Mouse (Mus musculus) cerebellum, adult 2 months (tissue): ENCODE measurements at regions not wholly inside any gene's neighbourhood (a gene's known extent, or its start where the extent isn't known, plus 50 kb on each side); places are given as distances from the start of the nearest gene placed in this dataset.

ENCODE experiments used
- DNase-seq, 2 experiments: peaks; one replicate each; pipeline ENCODE4 v3.0.0; 2021
- H3K27ac ChIP-seq: fragments of 200-500 bp; 2 replicates; pipeline ENCODE4 v1.5.1; 2012; ENCODE audit warnings: low read length, control low read depth, inconsistent platforms; ENCODE audit not compliant: insufficient read depth
- H3K27me3 ChIP-seq: fragments of 200-500 bp; 2 replicates; pipeline ENCODE4 v1.6.1; 2012; ENCODE audit warnings: inconsistent platforms, mild to moderate bottlenecking, low read length, moderate library complexity; ENCODE audit not compliant: control insufficient read depth, insufficient read depth
- H3K4me1 ChIP-seq: fragments of 200-500 bp; 2 replicates; pipeline ENCODE4 v1.6.1; 2011; ENCODE audit warnings: low read length; ENCODE audit not compliant: control insufficient read depth, insufficient read depth
- H3K4me3 ChIP-seq: fragments of 200-500 bp; replicated peaks from 2 replicates; pipeline ENCODE3; 2011; ENCODE audit warnings: mild to moderate bottlenecking, low read depth, low read length, control low read depth; ENCODE audit not compliant: insufficient read depth
- CTCF ChIP-seq: fragments of 200-500 bp; IDR thresholded peaks from 2 replicates; pipeline ENCODE4 v1.5.1; 2011; ENCODE audit warnings: low read depth, mild to moderate bottlenecking, control low read depth, low read length, moderate library complexity, borderline replicate concordance; ENCODE audit not compliant: insufficient read depth
- POLR2A ChIP-seq: fragments of 200-500 bp; IDR thresholded peaks from 2 replicates; pipeline ENCODE4 v1.6.1; 2011; ENCODE audit warnings: low read length, control low read depth, borderline replicate concordance; ENCODE audit not compliant: insufficient read depth
- WGBS: fragments of 180-500 bp; shearing (Covaris S2); methylation state at CpG from one replicate; pipeline ENCODE4 v1.1.7; 2018; 5-methylcytosine and 5-hydroxymethylcytosine counted together

- no peak for TF ChIP-seq POLR2A
- TF ChIP-seq CTCF, result no peak
- no peak overlapping the region for H3K27ac ChIP-seq
- H3K4me3 ChIP-seq, result no peak overlapping the region
- 43% methylated on average over 6 of the region's 6 CpGs for WGBS
- H3K4me1 ChIP-seq, result peaks cover 3% of the 10 kb centered on the region
- DNase-seq, result no peak
- no peaks in the 10 kb centered on the region for H3K27me3 ChIP-seq
Observed at GRCm38 (mm10) chr15:85647593-85647992, 65.3 kb upstream of the Wnt7b start.

- no peak for DNase-seq
- no peak overlapping the region for H3K27ac ChIP-seq
- no peak overlapping the region for H3K4me3 ChIP-seq
- H3K27me3 ChIP-seq, result no peaks in the 10 kb centered on the region
- H3K4me1 ChIP-seq, result peaks cover 14% of the 10 kb centered on the region
- 72% methylated on average over 5 of the region's 5 CpGs for WGBS
- no peak for TF ChIP-seq CTCF
- TF ChIP-seq POLR2A, result no peak
Observed at GRCm38 (mm10) chr15:85650241-85650640, 68.0 kb upstream of the Wnt7b start.

GRCm38 (mm10) chr15:85651718-85652420 lies 69.6 kb upstream of the Wnt7b start:
- Histone ChIP-seq H3K27me3 (no peaks in the 10 kb centered on the region), H3K27ac (no peak overlapping the region), H3K4me3 (no peak overlapping the region), H3K4me1 (peaks cover 21% of the 10 kb centered on the region)
- 68% methylated on average over 9 of the region's 9 CpGs for WGBS
- no peak for TF ChIP-seq POLR2A
- TF ChIP-seq CTCF, result no peak
- DNase-seq, result no peak

- Histone ChIP-seq H3K27me3 (no peaks in the 10 kb centered on the region), H3K4me3 (no peak overlapping the region), H3K27ac (peak overlapping the region; percentile 89), H3K4me1 (peaks cover 25% of the 10 kb centered on the region)
- no peak for DNase-seq
- TF ChIP-seq CTCF (no peak), POLR2A (no peak)
- WGBS, result 7% methylated on average over 5 of the region's 5 CpGs
Observed at GRCm38 (mm10) chr15:85652431-85652830, 70.2 kb upstream of the Wnt7b start.

GRCm38 (mm10) chr15:85652871-85653337 lies 70.6 kb upstream of the Wnt7b start:
- TF ChIP-seq CTCF (no peak), POLR2A (no peak)
- H3K27ac ChIP-seq, result peak overlapping the region; percentile 89
- peak overlapping the region; percentile 36 for H3K4me3 ChIP-seq
- no peaks in the 10 kb centered on the region for H3K27me3 ChIP-seq
- 1% methylated on average over 9 of the region's 9 CpGs for WGBS
- H3K4me1 ChIP-seq, result peaks cover 26% of the 10 kb centered on the region
- peak; percentile 71 to 72 for DNase-seq

- H3K27me3 ChIP-seq, result no peaks in the 10 kb centered on the region
- WGBS, result 1% methylated on average over 31 of the region's 32 CpGs
- H3K4me1 ChIP-seq, result peaks cover 32% of the 10 kb centered on the region
- peak overlapping the region; percentile 100 for H3K27ac ChIP-seq
- TF ChIP-seq CTCF, result no peak
- peak; percentile 52; the same call in 1 of the 2 replicates for TF ChIP-seq POLR2A
- peak overlapping the region; percentile 57 for H3K4me3 ChIP-seq
- peak; percentile 88 to 92 for DNase-seq
Observed at GRCm38 (mm10) chr15:85653421-85654401, 71.4 kb upstream of the Wnt7b start.

GRCm38 (mm10) chr15:85654791-85655190 lies 72.5 kb upstream of the Wnt7b start:
- WGBS, result 6% methylated on average over 3 of the region's 3 CpGs
- Histone ChIP-seq H3K27ac (peak overlapping the region; percentile 80), H3K4me3 (peak overlapping the region; percentile 57), H3K27me3 (no peaks in the 10 kb centered on the region), H3K4me1 (peaks cover 32% of the 10 kb centered on the region)
- TF ChIP-seq CTCF, result no peak
- no peak for TF ChIP-seq POLR2A
- peak; percentile 38 to 43 for DNase-seq
